Mouse (Mus musculus) kidney, adult 11 months (tissue): Measurements from ENCODE around the gene Tm6sf1.

ENCODE experiments used
- DNase-seq: peaks from one replicate; pipeline ENCODE4 v3.0.0; 2022

Tm6sf1 gene

GRCm38 (mm10) chr7:81851706-81852105 is 7.1 kb upstream of the Tm6sf1 start:
- peak; percentile 32 for DNase-seq

GRCm38 (mm10) chr7:81854568-81855307 is 4.1 kb upstream of the Tm6sf1 start:
- no peak for DNase-seq

- DNase-seq, result no peak
Measured at GRCm38 (mm10) chr7:81855694-81856093, 3.1 kb upstream of the Tm6sf1 start, which contains the start of gene Gm10160. Gm10160 (minus strand) TSS chr7:81855794.

- DNase-seq, result no peak
Measured at GRCm38 (mm10) chr7:81856221-81856620, 2.6 kb upstream of the Tm6sf1 start.

GRCm38 (mm10) chr7:81858236-81858635 is 565 bp upstream of the Tm6sf1 start:
- no peak for DNase-seq

GRCm38 (mm10) chr7:81860071-81860470 is 1.3 kb downstream of the Tm6sf1 start:
- DNase-seq, result no peak

GRCm38 (mm10) chr7:81860996-81861395 is 2.2 kb downstream of the Tm6sf1 start:
- DNase-seq, result no peak

- no peak for DNase-seq
Measured at GRCm38 (mm10) chr7:81861461-81861860, 2.7 kb downstream of the Tm6sf1 start.

- no peak for DNase-seq
Measured at GRCm38 (mm10) chr7:81861921-81862320, 3.1 kb downstream of the Tm6sf1 start.

- DNase-seq, result no peak
Measured at GRCm38 (mm10) chr7:81862587-81863583, 4.1 kb downstream of the Tm6sf1 start.

GRCm38 (mm10) chr7:81864552-81864951 is 5.8 kb downstream of the Tm6sf1 start:
- no peak for DNase-seq

- no peak for DNase-seq
Measured at GRCm38 (mm10) chr7:81865937-81866336, 7.1 kb downstream of the Tm6sf1 start.

- peak; percentile 27 for DNase-seq
Measured at GRCm38 (mm10) chr7:81867231-81867930, 8.6 kb downstream of the Tm6sf1 start.

- DNase-seq, result peak; percentile 82
Measured at GRCm38 (mm10) chr7:81868158-81868557, 9.4 kb downstream of the Tm6sf1 start.

- no peak for DNase-seq
Measured at GRCm38 (mm10) chr7:81872493-81873013, 13.8 kb downstream of the Tm6sf1 start.

GRCm38 (mm10) chr7:81873807-81874206 is 15.0 kb downstream of the Tm6sf1 start:
- DNase-seq, result no peak

GRCm38 (mm10) chr7:81874636-81875035 is 15.8 kb downstream of the Tm6sf1 start:
- peak; percentile 33 for DNase-seq

- DNase-seq, result no peak
Measured at GRCm38 (mm10) chr7:81875372-81875771, 16.6 kb downstream of the Tm6sf1 start.

GRCm38 (mm10) chr7:81880286-81880685 is 21.5 kb downstream of the Tm6sf1 start:
- DNase-seq, result no peak

- no peak for DNase-seq
Measured at GRCm38 (mm10) chr7:81880797-81881196, 22.0 kb downstream of the Tm6sf1 start.

- DNase-seq, result no peak
Measured at GRCm38 (mm10) chr7:81881600-81881999, 22.8 kb downstream of the Tm6sf1 start.

- no peak for DNase-seq
Measured at GRCm38 (mm10) chr7:81885128-81885527, 26.3 kb downstream of the Tm6sf1 start.

- no peak for DNase-seq
Measured at GRCm38 (mm10) chr7:81899361-81899760, 40.6 kb downstream of the Tm6sf1 start.
